Mouse (Mus musculus) embryonic fibroblast, embryonic 13.5 days (primary cell): Measurements from ENCODE around the gene Tnxb.

ENCODE experiments used
- CTCF ChIP-seq: IDR thresholded peaks from 2 replicates; pipeline ENCODE4 v1.5.1; 2011; ENCODE audit warnings: mild to moderate bottlenecking, control low read depth, low read length, moderate library complexity, borderline replicate concordance; ENCODE audit not compliant: insufficient read depth
- POLR2A ChIP-seq: IDR thresholded peaks from 2 replicates; pipeline ENCODE4 v1.6.1; 2011; ENCODE audit warnings: low read depth, mild to moderate bottlenecking, control low read depth, low read length, moderate library complexity

- TF ChIP-seq POLR2A (no peak), CTCF (no peak)
These were observed 91.1 kb downstream of the Tnxb start for GRCm38 (mm10) chr17:34761471-34761870.
